Mouse (Mus musculus) MEL (cell line): ENCODE data around the gene 7530416G11Rik. TPM values are rescaled to one million over a fixed set of nuclear protein-coding genes. Genes with fewer than 3 reads are reported as not detected.

Experiments
- DNase-seq: peaks from one replicate; pipeline ENCODE4 v3.0.0; 2011; ENCODE audit warnings: low read depth, low spot score
- H3K27ac ChIP-seq: 2 replicates; pipeline ENCODE4 v1.5.1; 2012; ENCODE audit warnings: low read depth, mild to moderate bottlenecking, control low read depth, low read length, moderate library complexity; ENCODE audit not compliant: control insufficient read depth
- H3K27me3 ChIP-seq, 2 experiments: fragments of 150-350 bp in 1 of 2; sonication (generic) in 1 of 2; 2 replicates each; pipeline ENCODE4 v1.6.1; 2012; ENCODE audit warnings: low read length in 2 of 2, mild to moderate bottlenecking in 2 of 2, improper control_type of control experiment in 1 of 2, moderate library complexity in 1 of 2; ENCODE audit not compliant: insufficient read depth in 2 of 2, control insufficient read depth in 1 of 2
- H3K36me3 ChIP-seq, 2 experiments: 2 replicates each; pipeline ENCODE4 v1.6.1; 2012 to 2014; ENCODE audit warnings: low read length in 2 of 2, improper control_type of control experiment in 1 of 2, inconsistent platforms in 1 of 2, mild to moderate bottlenecking in 1 of 2; ENCODE audit not compliant: insufficient read depth in 2 of 2, control insufficient read depth in 1 of 2
- H3K4me1 ChIP-seq, 2 experiments: fragments of 150-350 bp in 1 of 2; sonication (generic) in 1 of 2; 2 replicates each; pipeline ENCODE4 v1.6.1; 2012; ENCODE audit warnings: low read length in 2 of 2, improper control_type of control experiment in 1 of 2, mild to moderate bottlenecking in 1 of 2; ENCODE audit not compliant: insufficient read depth in 2 of 2, control insufficient read depth in 1 of 2
- H3K4me3 ChIP-seq, 2 experiments: fragments of 150-350 bp in 1 of 2; sonication (generic) in 1 of 2; 2 replicates each; pipeline ENCODE4 v1.5.1; 2012; ENCODE audit warnings: low read depth in 2 of 2, low read length in 2 of 2, mild to moderate bottlenecking in 2 of 2, moderate library complexity in 2 of 2, control low read depth in 1 of 2, improper control_type of control experiment in 1 of 2; ENCODE audit not compliant: control insufficient read depth in 1 of 2, insufficient read depth in 1 of 2
- H3K79me2 ChIP-seq: 2 replicates; pipeline ENCODE4 v1.6.1; 2012; ENCODE audit warnings: mild to moderate bottlenecking, low read length, moderate library complexity; ENCODE audit not compliant: control insufficient read depth, poor library complexity, insufficient read depth
- H3K9ac ChIP-seq: 2 replicates; pipeline ENCODE4 v1.6.1; 2012; ENCODE audit warnings: low read depth, mild to moderate bottlenecking, control low read depth, low read length, moderate library complexity; ENCODE audit not compliant: control insufficient read depth, poor library complexity, severe bottlenecking
- H3K9me3 ChIP-seq: fragments of 150-350 bp; sonication (generic); replicated peaks from 2 replicates; pipeline ENCODE4 v1.6.1; 2012; ENCODE audit warnings: mild to moderate bottlenecking, low read length, improper control_type of control experiment, moderate library complexity; ENCODE audit not compliant: insufficient read depth
- BHLHE40 ChIP-seq: IDR thresholded peaks from 2 replicates; pipeline ENCODE4 v1.6.1; 2012; ENCODE audit warnings: low read depth, mild to moderate bottlenecking, inconsistent platforms, low read length, improper control_type of control experiment, borderline replicate concordance
- CHD2 ChIP-seq: IDR thresholded peaks from 2 replicates; pipeline ENCODE4 v1.6.1; 2011; ENCODE audit warnings: low read length, improper control_type of control experiment
- ELF1 ChIP-seq: IDR thresholded peaks from 2 replicates; pipeline ENCODE4 v1.6.1; 2014; ENCODE audit warnings: low read depth, mild to moderate bottlenecking, inconsistent platforms, low read length, improper control_type of control experiment, moderate library complexity
- ETS1 ChIP-seq: IDR thresholded peaks from 2 replicates; pipeline ENCODE4 v1.6.1; 2012; ENCODE audit warnings: low read depth, mild to moderate bottlenecking, inconsistent platforms, low read length, improper control_type of control experiment, moderate library complexity
- GABPA ChIP-seq: IDR thresholded peaks from 2 replicates; pipeline ENCODE4 v1.6.1; 2012; ENCODE audit warnings: low read depth, mild to moderate bottlenecking, inconsistent platforms, low read length, improper control_type of control experiment, moderate library complexity
- GATA1 ChIP-seq: IDR thresholded peaks from 2 replicates; pipeline ENCODE4 v1.6.1; 2011; ENCODE audit warnings: low read depth, low read length, improper control_type of control experiment
- HCFC1 ChIP-seq: IDR thresholded peaks from 2 replicates; pipeline ENCODE4 v1.6.1; 2012; ENCODE audit warnings: low read depth, mild to moderate bottlenecking, inconsistent platforms, low read length, improper control_type of control experiment, moderate library complexity
- KAT2A ChIP-seq: conservative IDR thresholded peaks from 2 replicates; pipeline ENCODE4 v1.6.1; 2012; ENCODE audit warnings: low read depth, low read length, improper control_type of control experiment, inconsistent platforms
- MAZ ChIP-seq: IDR thresholded peaks from 2 replicates; pipeline ENCODE4 v1.6.1; 2012; ENCODE audit warnings: low read depth, mild to moderate bottlenecking, inconsistent platforms, low read length, improper control_type of control experiment
- MEF2A ChIP-seq: IDR thresholded peaks from 2 replicates; pipeline ENCODE4 v1.6.1; 2014; ENCODE audit warnings: low read depth, mild to moderate bottlenecking, inconsistent platforms, low read length, improper control_type of control experiment; ENCODE audit not compliant: poor library complexity, insufficient replicate concordance, severe bottlenecking; ENCODE audit errors: extremely low read depth
- MYC ChIP-seq: IDR thresholded peaks from 2 replicates; pipeline ENCODE4 v1.6.1; 2011; ENCODE audit warnings: low read depth, mild to moderate bottlenecking, low read length, improper control_type of control experiment, moderate library complexity
- RCOR1 ChIP-seq: IDR thresholded peaks from 2 replicates; pipeline ENCODE4 v1.6.1; 2012; ENCODE audit warnings: low read depth, mild to moderate bottlenecking, inconsistent platforms, low read length, improper control_type of control experiment
- SMC3 ChIP-seq: IDR thresholded peaks from 2 replicates; pipeline ENCODE4 v1.6.1; 2011; ENCODE audit warnings: low read depth, low read length, improper control_type of control experiment
- TBP ChIP-seq: IDR thresholded peaks from 2 replicates; pipeline ENCODE4 v1.8.0; 2011; ENCODE audit warnings: low read depth, low read length, improper control_type of control experiment
- USF1 ChIP-seq: IDR thresholded peaks from 2 replicates; pipeline ENCODE4 v1.6.1; 2014; ENCODE audit warnings: low read depth, mild to moderate bottlenecking, inconsistent platforms, low read length, improper control_type of control experiment, moderate library complexity
- ZMIZ1 ChIP-seq: IDR thresholded peaks from 2 replicates; pipeline ENCODE4 v1.6.1; 2012; ENCODE audit warnings: low read depth, mild to moderate bottlenecking, inconsistent platforms, low read length, improper control_type of control experiment, moderate library complexity
- ZNF384 ChIP-seq: IDR thresholded peaks from 2 replicates; pipeline ENCODE4 v1.6.1; 2012; ENCODE audit warnings: low read depth, mild to moderate bottlenecking, inconsistent platforms, low read length, improper control_type of control experiment
- polyA plus RNA-seq, 2 experiments: library from polyadenylated mRNA; stranded (reverse) in 1 of 2; unstranded in 1 of 2; fragments of >175 nt in 1 of 2; fragments of >200 nt in 1 of 2; gene quantifications; 2 replicates each; pipeline versions ENCODE4 v1.2.1 to v1.2.4; 2012; ENCODE audit warnings: low replicate concordance in 2 of 2, low read depth in 1 of 2; ENCODE audit not compliant: insufficient read length in 2 of 2, insufficient read depth in 1 of 2, missing spikeins in 1 of 2
- total RNA-seq: library from RNA; depleted of rRNA; stranded (reverse); fragments of 300-350 nt; gene quantifications from 2 replicates; pipeline ENCODE4 v1.2.3, GENCODE M21; 2012

7530416G11Rik gene
- total and polyA plus RNA-seq, 3 experiments, result not detected

GRCm38 (mm10) chr15:85474697-85475096 is 28.3 kb downstream of the 7530416G11Rik start:
- Histone ChIP-seq H3K79me2 (no peaks in the 10 kb centered on the region), H3K36me3 (no peaks in the 10 kb centered on the region), H3K27ac (no peak overlapping the region), H3K27me3 (no peaks in the 10 kb centered on the region), H3K4me3 (no peak overlapping the region), H3K9ac (no peak overlapping the region), H3K4me1 (no peaks in the 10 kb centered on the region), H3K9me3 (no peaks in the 10 kb centered on the region)
- no peak for TF ChIP-seq MYC
- TF ChIP-seq ETS1, result no peak
- no peak for TF ChIP-seq SMC3
- DNase-seq, result no peak

DNA sequence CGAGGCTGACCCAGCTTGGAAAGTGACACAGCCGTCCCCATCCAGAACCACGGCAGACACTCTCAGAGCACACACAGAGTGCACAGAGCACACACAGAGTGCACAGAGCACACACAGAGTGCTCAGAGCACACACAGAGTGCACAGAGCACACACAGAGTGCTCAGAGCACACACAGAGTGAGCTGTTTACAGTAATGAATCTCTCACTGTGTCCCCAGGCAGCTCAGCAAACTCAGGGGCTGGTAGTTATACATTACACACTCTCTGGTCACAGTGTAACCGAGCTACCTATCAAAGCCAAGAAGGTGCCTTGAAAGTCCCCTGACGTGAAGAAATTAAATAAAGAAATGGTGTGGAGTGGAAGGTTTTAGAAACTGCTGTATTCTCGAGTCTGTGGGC is 33.6 kb downstream of the 7530416G11Rik start:
- Histone ChIP-seq H3K27me3 (no peaks in the 10 kb centered on the region), H3K9me3 (no peaks in the 10 kb centered on the region), H3K4me3 (no peak overlapping the region)
- TF ChIP-seq CHD2 (no peak), ZMIZ1 (no peak), GATA1 (no peak), SMC3 (no peak), KAT2A (no peak), MEF2A (no peak), ELF1 (no peak), ZNF384 (no peak), USF1 (no peak), BHLHE40 (no peak), HCFC1 (no peak), TBP (no peak), MAZ (no peak), GABPA (no peak), RCOR1 (no peak)
- TF ChIP-seq, all 39 proteins: peak for 0
- Histone ChIP-seq H3K4me1 (no peaks in the 10 kb centered on the region), H3K79me2 (no peaks in the 10 kb centered on the region), H3K9ac (no peak overlapping the region), H3K36me3 (no peaks in the 10 kb centered on the region), H3K27ac (no peak overlapping the region)
- no peak for DNase-seq
